Mouse (Mus musculus) E14TG2a.4 (cell line): ENCODE results near the gene Atp6v0e2.

ENCODE experiments used
- CTCF ChIP-seq: conservative IDR thresholded peaks from 2 replicates; pipeline ENCODE4 v1.5.1; 2014; ENCODE audit warnings: low read length
- NANOG ChIP-seq: IDR thresholded peaks from 2 replicates; pipeline ENCODE4 v1.6.1; 2014; ENCODE audit warnings: borderline replicate concordance, low read length, mixed read lengths

- TF ChIP-seq CTCF (no peak), NANOG (no peak)
These were observed 28.4 kb downstream of the Atp6v0e2 start for GRCm38 (mm10) chr6:48565693-48566310.
